Mouse (Mus musculus) NIH3T3 (cell line): ENCODE measurements around the gene Hist2h3c2.

Experiments
- DNase-seq: peaks from one replicate; pipeline ENCODE4 v3.0.0-alpha.2; 2012; ENCODE audit warnings: low read depth

Hist2h3c2 gene

GRCm38 (mm10) chr3:96196437-96197128, 42.3 kb downstream of the Hist2h3c2 start:
- no peak for DNase-seq

- DNase-seq: no peak
These were observed 43.2 kb downstream of the Hist2h3c2 start for GRCm38 (mm10) chr3:96195616-96196313.

- no peak for DNase-seq
These were observed 44.0 kb downstream of the Hist2h3c2 start for GRCm38 (mm10) chr3:96194966-96195365.

GRCm38 (mm10) chr3:96192977-96193376, 46.0 kb downstream of the Hist2h3c2 start:
- no peak for DNase-seq
